Mouse (Mus musculus): Measurements from ENCODE around the gene Sema4c. TPM values are rescaled to one million over a fixed set of nuclear protein-coding genes. Genes with fewer than 3 reads are reported as not detected.

Sema4c gene
- polyA plus RNA-seq, 1 experiment = 23.8 TPM

GRCm38 (mm10) chr1:36501261-36501660, 56.9 kb downstream of the Sema4c start:
- Histone ChIP-seq H3K27me3 (ENCODE audit: control insufficient read depth, insufficient read depth, low read length) (no peaks in the 10 kb centered on the region), H3K4me3 (replicated peaks; ENCODE audit: insufficient read depth, low read depth, low read length) (no peak overlapping the region), H3K27ac (ENCODE audit: insufficient read depth, low read length) (no peak overlapping the region), H3K4me1 (ENCODE audit: control insufficient read depth, insufficient read depth, low read length) (peaks cover 5% of the 10 kb centered on the region)
- WGBS = 1% methylated on average over 3 of the region's 3 CpGs
- peak; percentile 78 to 88 for DNase-seq
- TF ChIP-seq POLR2A (IDR thresholded peaks at IDR 0.05; ENCODE audit: borderline replicate concordance, insufficient read depth, low read length) (no peak), CTCF (IDR thresholded peaks at IDR 0.05; ENCODE audit: borderline replicate concordance, insufficient read depth, low read depth, low read length) (peak; percentile 93)

Other genes with a start within 250 kb of the Sema4c start
- 72.1 and 75.5 TPM in 2 replicates for gene Kansl3, start 189.2 kb downstream of the Sema4c start, polyA plus RNA-seq (2012; rRNA removed)
- gene Fer1l5, start 186.1 kb downstream of the Sema4c start, polyA plus RNA-seq (2012; rRNA removed) = not detected in 2 replicates
- gene Lman2l, start 113.1 kb downstream of the Sema4c start, polyA plus RNA-seq (2012; rRNA removed) = 37.9 and 41.9 TPM in 2 replicates
- 12.2 and 14.6 TPM in 2 replicates for gene Cnnm4, start 86.7 kb downstream of the Sema4c start, polyA plus RNA-seq (2012; rRNA removed)
- 46.2 and 48.7 TPM in 2 replicates for gene Cnnm3, start 46.5 kb downstream of the Sema4c start, polyA plus RNA-seq (2012; rRNA removed)
- 14.4 and 15.2 TPM in 2 replicates for gene Ankrd23, start 21.5 kb downstream of the Sema4c start, polyA plus RNA-seq (2012; rRNA removed)
- gene Gm42417, start 18.9 kb downstream of the Sema4c start, polyA plus RNA-seq (2012; rRNA removed) = 0.05 and 0.40 TPM in 2 replicates
- 30.8 and 37.5 TPM in 2 replicates for gene Ankrd39, start 10.9 kb downstream of the Sema4c start, polyA plus RNA-seq (2012; rRNA removed)
- 1.1 and 1.4 TPM in 2 replicates for gene Fam178b, start 124.8 kb upstream of the Sema4c start, polyA plus RNA-seq (2012; rRNA removed)
- 812 and 891 TPM in 2 replicates for gene Cox5b, start 133.1 kb upstream of the Sema4c start, polyA plus RNA-seq (2012; rRNA removed)
- gene 4933424G06Rik, start 151.8 kb upstream of the Sema4c start, polyA plus RNA-seq (2012; rRNA removed) = 0.16 and 0.21 TPM in 2 replicates
- gene Actr1b, start 156.1 kb upstream of the Sema4c start, polyA plus RNA-seq (2012; rRNA removed) = 371 and 376 TPM in 2 replicates
- gene Zap70, start 203.4 kb upstream of the Sema4c start, polyA plus RNA-seq (2012; rRNA removed) = 1.5 and 1.8 TPM in 2 replicates